Mouse (Mus musculus) embryo, embryonic 9.5 days (tissue): ENCODE data around the gene Clec10a.

ENCODE experiments used
- DNase-seq: peaks from one replicate; pipeline ENCODE4 v3.0.0-alpha.2; 2017; ENCODE audit errors: extremely low spot score

Clec10a gene

GRCm38 (mm10) chr11:70180496-70180895 lies 24.5 kb downstream of the Clec10a start:
- no peak for DNase-seq

GRCm38 (mm10) chr11:70185120-70185519 lies 29.1 kb downstream of the Clec10a start:
- DNase-seq, result no peak

DNA sequence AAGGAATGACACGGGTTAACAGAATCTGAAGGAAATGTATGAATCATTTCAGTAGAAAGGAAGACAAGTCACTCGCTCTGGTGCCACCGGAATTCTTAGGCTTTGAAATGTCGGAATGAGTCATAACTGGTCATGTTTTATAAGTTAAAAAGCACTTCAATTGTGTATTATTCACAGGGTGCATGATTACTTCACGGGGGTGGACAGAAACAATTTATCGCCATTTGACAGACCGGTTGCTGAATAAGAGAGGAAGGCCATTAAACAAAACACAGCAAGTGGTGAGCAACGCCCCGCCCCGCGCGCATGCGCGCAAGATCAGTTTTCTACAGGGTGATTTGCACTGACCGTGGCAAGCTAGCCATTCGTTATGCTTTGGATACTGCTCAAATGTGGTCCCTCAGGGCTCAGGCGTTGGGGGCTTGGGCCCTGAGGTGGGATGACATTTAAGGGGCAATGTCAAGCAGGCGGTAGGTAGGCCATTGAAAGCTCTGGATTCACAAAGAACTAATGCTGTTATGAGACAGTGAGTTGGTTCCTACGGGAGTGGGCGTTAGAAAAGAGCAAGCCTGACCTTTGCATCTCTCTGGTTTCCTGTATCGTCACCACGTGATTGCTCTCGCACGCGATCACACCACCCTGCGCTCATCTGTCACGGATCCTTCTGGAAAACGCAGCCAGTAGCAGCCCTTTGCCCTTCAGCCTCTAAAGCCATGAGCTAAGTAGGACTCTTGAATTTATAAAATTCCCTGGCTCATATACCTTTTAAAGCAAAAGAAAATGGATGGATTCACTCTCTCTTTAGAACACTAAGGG lies 33.5 kb downstream of the Clec10a start:
- DNase-seq, result no peak

DNA sequence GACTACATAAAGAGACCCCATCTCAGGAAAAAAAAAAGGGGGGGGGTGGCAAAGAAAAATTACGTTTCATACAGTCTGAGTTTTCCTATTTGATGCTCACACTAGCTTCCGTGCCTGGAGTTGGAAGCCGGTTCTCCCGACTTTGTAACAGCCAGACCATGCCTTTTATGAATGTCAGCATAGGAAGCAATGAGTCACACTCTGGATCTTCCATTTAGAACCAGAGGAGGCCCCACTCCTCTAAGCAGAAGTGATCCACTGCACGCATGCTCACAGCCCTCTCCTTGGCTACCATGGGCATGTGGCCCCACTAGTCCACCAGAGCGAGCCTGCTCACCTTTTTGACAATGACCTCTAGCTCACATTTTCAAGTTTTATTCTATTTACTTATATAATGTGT lies 35.2 kb downstream of the Clec10a start:
- no peak for DNase-seq

DNA sequence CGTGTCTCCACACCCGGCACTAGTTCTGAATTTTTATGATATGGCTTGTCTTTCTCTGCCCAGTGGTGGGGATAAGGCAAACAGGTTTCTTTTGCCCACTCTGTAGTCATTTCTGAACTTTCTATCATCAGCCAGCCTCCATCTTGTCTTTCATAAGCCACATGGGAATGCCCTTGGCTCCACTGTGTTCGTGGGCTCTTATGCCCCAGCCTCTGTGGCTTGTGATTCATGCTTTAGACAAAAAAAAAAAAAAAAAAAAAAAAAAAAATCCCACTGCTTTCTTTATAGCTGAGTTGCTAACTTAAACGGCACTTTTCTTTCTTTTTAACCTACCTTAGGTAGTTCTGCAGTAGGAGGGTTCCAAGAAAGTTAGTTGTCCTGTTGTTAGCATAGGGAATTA lies 36.2 kb downstream of the Clec10a start:
- DNase-seq, result no peak

- no peak for DNase-seq
These were observed 37.6 kb downstream of the Clec10a start for GRCm38 (mm10) chr11:70193354-70194285.

DNA sequence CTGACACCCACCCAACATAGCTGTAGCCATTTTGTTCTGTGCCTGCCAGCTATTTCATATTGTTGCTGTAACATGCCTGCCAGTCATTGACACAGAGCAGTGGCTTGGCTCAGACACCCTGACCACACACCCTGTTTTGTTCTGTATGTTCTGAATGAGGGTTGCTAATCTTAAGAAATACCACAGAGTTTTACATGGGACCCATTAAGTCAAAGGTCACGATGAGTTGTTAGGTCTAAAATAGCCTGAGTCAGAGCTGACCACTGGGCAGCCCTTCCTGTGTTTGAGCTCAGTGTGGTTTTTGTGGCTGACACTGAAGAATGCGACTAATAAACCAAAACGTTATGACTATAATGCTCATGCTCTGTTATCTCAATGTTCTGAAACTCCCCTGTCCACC lies 42.3 kb downstream of the Clec10a start:
- DNase-seq, result no peak

DNA sequence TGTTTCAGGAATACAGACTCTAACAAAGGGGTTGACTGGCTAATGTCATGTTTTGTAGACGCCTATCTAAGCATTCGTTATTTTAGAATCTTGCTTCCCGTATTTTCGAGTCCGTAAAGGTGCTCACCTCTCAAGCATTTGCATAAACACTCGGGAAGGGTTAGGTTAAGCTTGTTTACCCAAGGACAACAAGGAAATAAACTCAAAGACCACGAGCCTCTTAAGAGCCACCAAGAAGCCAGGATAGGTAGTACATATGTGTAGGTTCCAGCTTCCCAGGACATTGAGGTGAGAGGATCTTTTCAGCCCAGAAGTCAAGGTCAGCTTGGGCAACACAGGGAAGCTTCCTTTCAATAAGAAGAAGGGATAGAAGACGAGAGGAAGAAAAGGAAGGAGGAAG lies 43.1 kb downstream of the Clec10a start:
- no peak for DNase-seq

GRCm38 (mm10) chr11:70200036-70200608 lies 44.1 kb downstream of the Clec10a start:
- DNase-seq, result no peak

GRCm38 (mm10) chr11:70201691-70202090 lies 45.7 kb downstream of the Clec10a start:
- DNase-seq, result peak; percentile 78

GRCm38 (mm10) chr11:70206801-70207200 lies 50.8 kb downstream of the Clec10a start:
- DNase-seq, result no peak

DNA sequence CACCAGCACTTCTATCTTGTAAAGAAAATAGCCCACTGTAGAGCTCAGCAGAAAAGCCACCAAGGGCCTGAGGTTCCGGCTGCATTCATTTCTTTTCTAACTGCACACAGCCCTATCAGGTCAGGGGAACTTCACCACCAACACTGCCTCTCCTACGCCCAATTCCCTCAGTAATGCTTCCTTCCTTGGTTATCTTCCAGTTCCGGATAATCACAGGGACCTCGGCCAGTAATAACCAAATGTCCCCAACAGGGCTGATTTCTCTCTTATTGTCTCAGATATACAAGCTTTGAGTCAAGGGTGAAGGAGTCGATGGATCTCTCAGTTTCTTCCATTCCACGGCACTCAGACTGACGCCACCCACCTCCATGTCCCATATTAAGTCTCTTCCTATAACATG lies 51.3 kb downstream of the Clec10a start:
- DNase-seq, result no peak

DNA sequence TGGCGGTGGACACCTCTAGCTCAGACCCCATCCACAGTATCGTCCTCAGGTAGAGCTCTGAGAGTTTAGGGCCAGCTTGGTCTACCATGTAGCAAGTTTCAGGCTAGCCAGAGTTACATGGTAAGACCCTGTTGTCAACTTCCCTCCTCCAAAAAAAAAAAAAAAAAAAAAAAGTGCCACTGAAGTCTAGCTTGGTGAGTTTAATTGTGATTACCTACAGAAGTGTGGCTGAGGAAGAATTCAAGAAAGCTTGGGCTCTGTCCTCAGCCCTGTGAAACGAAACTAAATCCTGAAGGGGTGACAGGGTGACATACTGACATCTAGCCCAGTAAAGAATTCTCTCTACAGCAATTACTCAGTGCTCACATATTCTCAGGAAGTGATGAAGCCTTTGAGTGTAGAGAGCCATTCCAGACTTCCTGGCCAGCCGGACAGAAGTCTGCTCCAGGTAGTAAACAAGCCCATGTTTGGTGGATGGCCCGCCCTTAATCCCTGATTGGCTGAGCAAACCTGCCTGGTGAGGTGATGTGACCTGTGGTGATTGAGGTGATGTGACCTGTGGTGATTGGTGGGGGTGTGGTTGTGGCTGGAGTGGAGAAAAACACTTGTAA lies 52.9 kb downstream of the Clec10a start:
- no peak for DNase-seq

DNA sequence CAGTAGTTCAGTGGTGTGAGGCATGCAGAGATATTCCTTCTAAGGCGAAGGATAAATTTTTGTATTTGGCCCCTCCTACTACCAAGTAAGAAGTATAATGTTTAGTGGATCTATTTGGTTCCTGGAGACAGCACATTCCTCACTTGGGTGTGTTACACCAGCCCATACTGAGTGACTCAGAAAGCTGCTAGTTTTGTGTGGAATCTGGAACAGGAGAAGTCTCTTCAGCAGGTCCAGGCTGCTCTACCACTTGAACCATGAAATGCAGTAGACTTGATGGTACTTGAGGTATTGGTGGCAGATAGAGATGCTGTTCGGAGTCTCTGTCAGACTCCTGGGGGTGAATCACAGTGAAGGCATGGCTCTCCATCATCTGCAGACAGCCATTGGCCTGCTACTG lies 54.7 kb downstream of the Clec10a start:
- DNase-seq, result no peak

DNA sequence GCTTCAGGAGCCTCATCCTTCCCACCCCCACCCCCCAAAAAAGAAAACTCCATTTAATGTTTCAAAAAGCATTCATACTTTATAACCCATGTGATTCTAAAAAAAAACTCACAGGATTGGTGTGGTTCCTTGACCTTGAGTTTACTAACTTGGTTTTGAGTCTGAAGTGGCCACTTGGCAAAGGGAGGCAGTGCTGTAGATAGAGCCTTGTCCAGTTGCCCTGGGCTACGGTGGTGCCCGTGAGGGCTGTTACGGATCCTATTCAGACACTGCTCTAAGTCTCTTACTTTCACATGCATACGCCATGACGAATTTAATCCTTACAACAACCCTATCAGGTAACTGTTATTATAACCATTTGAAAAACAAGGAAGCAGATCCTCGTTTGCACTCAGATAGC lies 56.0 kb downstream of the Clec10a start:
- DNase-seq, result no peak

DNA sequence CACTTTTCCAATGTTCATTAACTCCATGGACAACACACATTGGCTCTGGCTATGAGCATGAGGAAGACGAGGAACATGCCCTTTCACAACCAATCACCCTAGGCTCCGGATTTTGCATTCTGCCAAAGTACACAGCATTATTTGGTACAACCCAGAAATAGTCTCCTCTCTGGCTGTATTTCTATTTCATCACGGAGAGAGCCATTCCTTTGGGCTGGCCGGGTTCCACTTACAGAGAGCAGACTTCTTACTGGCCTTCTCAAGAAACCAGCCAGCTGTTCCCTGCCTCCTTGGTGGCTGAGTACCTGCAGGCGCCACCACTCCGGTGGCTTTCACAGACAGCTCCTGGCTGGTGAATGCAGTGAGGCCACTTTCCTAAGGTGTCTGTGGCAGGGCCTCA lies 56.4 kb downstream of the Clec10a start, which contains the start of gene Slc16a11:
Gene Slc16a11, plus strand, starts transcription at position 330 of the 400 bp plus-strand sequence.
- peak; percentile 1 for DNase-seq

GRCm38 (mm10) chr11:70212896-70213295 lies 56.9 kb downstream of the Clec10a start:
- DNase-seq, result peak; percentile 66

GRCm38 (mm10) chr11:70213736-70214135 lies 57.7 kb downstream of the Clec10a start:
- peak; percentile 1 for DNase-seq

DNA sequence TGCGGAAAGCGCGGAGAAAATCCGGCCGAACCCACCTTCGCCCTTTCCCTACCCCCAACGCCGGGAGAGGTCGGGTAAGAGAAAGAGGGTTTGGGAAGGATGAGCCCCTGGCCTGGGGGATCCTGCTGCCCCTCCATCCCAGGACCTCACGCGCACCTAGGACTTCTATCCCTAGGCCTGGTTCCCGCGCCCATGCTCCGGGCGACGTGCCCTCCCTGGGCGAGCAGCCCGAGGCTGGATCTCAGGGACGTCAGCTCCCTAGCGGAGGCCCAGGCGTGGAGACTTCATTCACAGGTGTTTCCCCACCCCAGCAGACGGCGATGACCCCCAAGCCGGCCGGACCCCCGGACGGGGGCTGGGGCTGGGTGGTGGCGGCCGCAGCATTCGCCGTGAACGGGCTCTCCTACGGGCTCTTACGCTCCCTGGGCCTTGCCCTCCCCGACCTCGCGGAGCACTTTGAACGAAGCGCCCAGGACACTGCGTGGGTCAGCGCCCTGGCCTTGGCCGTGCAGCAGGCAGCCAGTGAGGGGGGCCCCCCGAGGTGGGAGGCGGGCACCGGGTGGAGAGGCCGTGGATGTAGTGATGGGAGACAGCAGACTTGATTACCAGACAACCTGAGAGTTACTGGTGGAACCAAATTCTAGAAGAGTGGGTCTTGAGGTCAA lies 58.3 kb downstream of the Clec10a start:
- peak; percentile 51 for DNase-seq

DNA sequence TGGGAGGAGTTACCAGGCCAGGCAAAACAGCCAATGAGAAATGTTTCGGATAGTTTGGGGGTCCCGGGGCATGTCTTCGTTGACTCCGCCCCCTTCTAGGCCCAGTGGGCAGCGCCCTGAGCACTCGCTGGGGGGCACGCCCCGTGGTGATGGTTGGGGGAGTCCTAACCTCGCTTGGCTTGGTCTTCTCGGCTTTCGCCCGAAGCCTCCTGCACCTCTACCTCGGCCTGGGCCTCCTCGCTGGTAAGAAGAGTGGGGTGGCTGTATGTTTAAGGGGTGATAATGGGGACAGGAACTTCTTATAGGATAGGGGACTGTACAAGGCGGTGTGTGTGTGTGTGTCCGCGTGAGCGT lies 58.8 kb downstream of the Clec10a start:
- DNase-seq, result peak; percentile 47

DNA sequence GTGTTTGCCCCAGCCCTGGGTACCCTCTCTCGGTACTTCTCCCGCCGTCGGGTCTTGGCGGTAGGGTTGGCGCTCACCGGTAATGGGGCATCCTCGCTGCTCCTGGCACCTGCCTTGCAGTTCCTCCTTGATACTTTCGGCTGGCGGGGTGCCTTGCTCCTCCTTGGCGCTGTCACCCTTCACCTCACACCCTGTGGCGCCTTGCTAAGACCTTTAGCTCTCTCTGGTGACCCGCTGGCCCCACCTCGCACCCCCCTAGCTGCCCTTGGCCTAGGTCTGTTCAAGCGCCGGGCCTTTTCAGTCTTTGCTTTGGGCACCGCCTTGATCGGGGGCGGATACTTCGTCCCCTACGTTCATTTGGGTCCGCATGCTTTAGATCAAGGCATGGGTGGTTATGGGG lies 59.3 kb downstream of the Clec10a start:
- DNase-seq, result peak; percentile 8
